Mouse (Mus musculus): ENCODE results near the gene Ppp1r15b.

DNA sequence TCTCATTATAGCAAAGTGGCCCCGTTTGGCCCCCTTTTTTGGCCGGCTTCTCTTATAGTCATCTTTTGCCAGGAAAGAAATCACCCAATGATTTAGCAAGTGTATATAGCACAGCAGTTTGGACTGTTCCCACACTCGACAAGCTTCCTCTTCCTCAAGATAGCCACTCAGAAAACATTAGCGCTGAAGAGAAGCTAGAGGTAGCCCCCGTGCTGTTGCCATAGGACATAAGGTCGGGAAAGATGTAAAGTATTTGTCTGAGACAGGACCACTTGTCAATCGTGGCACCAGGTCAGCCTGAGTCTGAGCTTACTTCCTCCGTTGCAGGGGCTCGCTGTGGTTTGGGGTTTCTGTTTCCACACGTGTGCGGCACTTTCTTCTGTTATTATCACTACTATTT lies 34.2 kb downstream of the Ppp1r15b start:
- TF ChIP-seq MAFK (IDR thresholded peaks at IDR 0.05; ENCODE audit: insufficient read depth, low read depth, low read length) (no peak), HCFC1 (IDR thresholded peaks at IDR 0.05; ENCODE audit: borderline replicate concordance, insufficient read depth, low read length) (no peak), CHD2 (IDR thresholded peaks at IDR 0.05; ENCODE audit: low read depth, low read length) (no peak), ZC3H11A (IDR thresholded peaks at IDR 0.05; ENCODE audit: borderline replicate concordance, low read depth, low read length) (no peak)
